Mouse (Mus musculus) olfactory bulb, adult 2 months (tissue): Measurements from ENCODE around the gene Tfrc.

Experiments
- CTCF ChIP-seq: fragments of 200-500 bp; IDR thresholded peaks from 2 replicates; pipeline ENCODE4 v1.5.1; 2012; ENCODE audit warnings: low read depth, mild to moderate bottlenecking, low read length, moderate library complexity; ENCODE audit not compliant: insufficient read depth
- POLR2A ChIP-seq: fragments of 200-500 bp; IDR thresholded peaks from 2 replicates; pipeline ENCODE4 v1.6.1; 2012; ENCODE audit warnings: mild to moderate bottlenecking, low read depth, low read length, moderate library complexity; ENCODE audit not compliant: insufficient read depth

- no peak for TF ChIP-seq CTCF
- no peak for TF ChIP-seq POLR2A
These were observed 42.4 kb downstream of the Tfrc start for GRCm38 (mm10) chr16:32650974-32651618.
